Mouse (Mus musculus): ENCODE measurements around the gene Smim24. TPM values are rescaled to one million over a fixed set of nuclear protein-coding genes. Genes with fewer than 3 reads are reported as not detected.

The Smim24 gene
- 1.5 and 2.0 TPM in 2 replicates for polyA plus RNA-seq (2014; fragmentation: Nextera tagmentation; extraction: Ambion mirVana)

DNA sequence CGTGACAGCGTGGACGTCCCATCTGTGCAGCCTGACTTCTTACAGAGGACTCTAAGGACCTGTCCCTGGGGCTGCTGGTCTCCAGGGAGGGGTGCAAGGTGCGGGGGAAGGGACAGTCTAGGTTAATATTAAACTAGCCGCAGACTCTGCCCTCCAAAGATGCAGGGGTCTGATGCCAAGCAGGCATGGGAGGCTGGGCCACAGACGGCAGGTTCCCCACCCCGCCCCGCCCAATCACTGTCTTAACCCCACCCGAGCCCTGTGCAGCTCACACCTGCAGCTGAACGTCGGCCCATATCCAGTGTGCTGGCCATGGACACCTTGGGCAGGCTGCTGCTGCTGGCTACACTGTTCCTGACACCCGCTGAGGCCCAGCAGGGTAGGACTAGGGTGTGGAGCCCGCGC is at the start of gene Smim24:
Smim24 (plus strand) TSS at position 271 of the 405 bp plus-strand sequence.
- no peak for ATAC-seq
- H3K4me2 ChIP-seq (ENCODE audit: low read length) = peak within 1 kb of the TSS; percentile 42
- H3K4me1 ChIP-seq (ENCODE audit: control insufficient read depth, insufficient read depth, low read length) = no peaks in the 10 kb centered on the region; the same call in 1 of the 2 replicates
- no peak for DNase-seq (ENCODE audit: low spot score)
- H3K9me3 ChIP-seq (replicated peaks; ENCODE audit: control insufficient read depth, low read length) = no peaks in the 10 kb centered on the region
- no peak within 1 kb of the TSS; the same call in 1 of the 2 replicates for H3K27ac ChIP-seq (ENCODE audit: low read depth, low read length)
- peaks cover 19% of the 10 kb centered on the region for H3K36me3 ChIP-seq (ENCODE audit: control insufficient read depth, insufficient read depth, low read length)
- 73% methylated on average over 14 of the region's 14 CpGs for WGBS
- H3K4me3 ChIP-seq (ENCODE audit: low read depth, low read length) = no peak within 1 kb of the TSS
- no peaks in the 10 kb centered on the region for H3K27me3 ChIP-seq (replicated peaks; ENCODE audit: control insufficient read depth, insufficient read depth, low read length)
- H3K9ac ChIP-seq (ENCODE audit: low read length) = peak within 1 kb of the TSS; percentile 50; the same call in 1 of the 2 replicates

- Histone ChIP-seq H3K36me3 (ENCODE audit: control insufficient read depth, insufficient read depth, low read length) (peaks cover 10% of the 10 kb centered on the region), H3K27ac (ENCODE audit: low read depth, low read length) (no peak overlapping the region), H3K4me3 (ENCODE audit: low read depth, low read length) (no peak overlapping the region), H3K4me2 (ENCODE audit: low read length) (no peak overlapping the region), H3K9ac (ENCODE audit: low read length) (no peak overlapping the region), H3K27me3 (replicated peaks; ENCODE audit: control insufficient read depth, insufficient read depth, low read length) (peaks cover 38% of the 10 kb centered on the region), H3K9me3 (replicated peaks; ENCODE audit: control insufficient read depth, low read length) (no peaks in the 10 kb centered on the region), H3K4me1 (ENCODE audit: control insufficient read depth, insufficient read depth, low read length) (peaks cover 12% of the 10 kb centered on the region)
- 52% methylated on average over 8 of the region's 8 CpGs for WGBS
- no peak for DNase-seq (ENCODE audit: low spot score)
- ATAC-seq = no peak
Observed at GRCm38 (mm10) chr10:81344421-81345161, 48.3 kb upstream of the Smim24 start.

- Histone ChIP-seq H3K4me2 (ENCODE audit: low read length) (no peak overlapping the region), H3K4me1 (ENCODE audit: control insufficient read depth, insufficient read depth, low read length) (peaks cover 15% of the 10 kb centered on the region), H3K27me3 (replicated peaks; ENCODE audit: control insufficient read depth, insufficient read depth, low read length) (peaks cover 38% of the 10 kb centered on the region), H3K27ac (ENCODE audit: low read depth, low read length) (no peak overlapping the region), H3K9me3 (replicated peaks; ENCODE audit: control insufficient read depth, low read length) (no peaks in the 10 kb centered on the region), H3K9ac (ENCODE audit: low read length) (no peak overlapping the region), H3K4me3 (ENCODE audit: low read depth, low read length) (no peak overlapping the region), H3K36me3 (ENCODE audit: control insufficient read depth, insufficient read depth, low read length) (peaks cover 10% of the 10 kb centered on the region)
- no peak for ATAC-seq
- WGBS = 89% methylated on average over 4 of the region's 4 CpGs
- no peak for DNase-seq (ENCODE audit: low spot score)
Observed at GRCm38 (mm10) chr10:81345162-81345534, 47.7 kb upstream of the Smim24 start.

- Histone ChIP-seq H3K9me3 (replicated peaks; ENCODE audit: control insufficient read depth, low read length) (no peaks in the 10 kb centered on the region), H3K27ac (ENCODE audit: low read depth, low read length) (no peak overlapping the region), H3K4me2 (ENCODE audit: low read length) (peak overlapping the region; percentile 48), H3K9ac (ENCODE audit: low read length) (peak overlapping the region; percentile 37), H3K4me3 (ENCODE audit: low read depth, low read length) (peak overlapping the region; percentile 13; the same call in 1 of the 2 replicates), H3K36me3 (ENCODE audit: control insufficient read depth, insufficient read depth, low read length) (peaks cover 10% of the 10 kb centered on the region), H3K27me3 (replicated peaks; ENCODE audit: control insufficient read depth, insufficient read depth, low read length) (peaks cover 31% of the 10 kb centered on the region), H3K4me1 (ENCODE audit: control insufficient read depth, insufficient read depth, low read length) (peaks cover 15% of the 10 kb centered on the region)
- 4% methylated on average over 55 of the region's 55 CpGs for WGBS
- peak; percentile 78 for DNase-seq (ENCODE audit: low spot score)
- no peak for ATAC-seq
Observed at GRCm38 (mm10) chr10:81346453-81347067, 46.3 kb upstream of the Smim24 start.

GRCm38 (mm10) chr10:81349146-81349545 is 43.7 kb upstream of the Smim24 start:
- H3K36me3 ChIP-seq (ENCODE audit: control insufficient read depth, insufficient read depth, low read length) = peaks cover 10% of the 10 kb centered on the region
- DNase-seq (ENCODE audit: low spot score) (no peak), ATAC-seq (no peak)
- H3K27me3 ChIP-seq (replicated peaks; ENCODE audit: control insufficient read depth, insufficient read depth, low read length) = peaks cover 7% of the 10 kb centered on the region; the same call in 1 of the 2 replicates
- H3K4me1 ChIP-seq (ENCODE audit: control insufficient read depth, insufficient read depth, low read length) = peaks cover 15% of the 10 kb centered on the region
- no peak overlapping the region for H3K27ac ChIP-seq (ENCODE audit: low read depth, low read length)
- H3K9me3 ChIP-seq (replicated peaks; ENCODE audit: control insufficient read depth, low read length) = no peaks in the 10 kb centered on the region
- WGBS = 4% methylated on average over 12 of the region's 12 CpGs
- H3K9ac ChIP-seq (ENCODE audit: low read length) = peak overlapping the region; percentile 79
- peak overlapping the region; percentile 92 for H3K4me2 ChIP-seq (ENCODE audit: low read length)
- H3K4me3 ChIP-seq (ENCODE audit: low read depth, low read length) = peak overlapping the region; percentile 72

DNA sequence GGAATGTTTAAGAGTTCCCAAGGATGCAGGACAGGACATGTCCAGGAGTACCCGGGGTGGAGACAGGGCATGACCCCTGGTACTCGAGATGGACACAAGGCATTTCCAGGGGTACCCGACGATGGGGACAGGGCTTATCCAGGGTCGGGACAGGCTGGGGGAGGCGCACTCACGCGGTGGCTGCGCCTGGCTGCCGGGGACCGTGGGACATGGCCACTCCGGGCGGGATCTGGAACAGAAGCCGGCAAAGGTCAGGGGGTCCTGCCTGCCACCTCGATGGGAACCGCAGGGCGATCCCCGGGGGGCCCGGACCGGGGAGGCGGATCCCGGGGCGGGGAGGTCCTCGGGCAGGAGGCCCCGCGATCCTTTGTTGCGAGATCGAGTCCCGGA is 42.9 kb upstream of the Smim24 start:
- Histone ChIP-seq H3K4me1 (ENCODE audit: control insufficient read depth, insufficient read depth, low read length) (peaks cover 15% of the 10 kb centered on the region), H3K27ac (ENCODE audit: low read depth, low read length) (no peak overlapping the region), H3K9me3 (replicated peaks; ENCODE audit: control insufficient read depth, low read length) (no peaks in the 10 kb centered on the region), H3K4me3 (ENCODE audit: low read depth, low read length) (peak overlapping the region; percentile 72), H3K9ac (ENCODE audit: low read length) (peak overlapping the region; percentile 79), H3K4me2 (ENCODE audit: low read length) (peak overlapping the region; percentile 92), H3K36me3 (ENCODE audit: control insufficient read depth, insufficient read depth, low read length) (peaks cover 10% of the 10 kb centered on the region), H3K27me3 (replicated peaks; ENCODE audit: control insufficient read depth, insufficient read depth, low read length) (peaks cover 3% of the 10 kb centered on the region; the same call in 1 of the 2 replicates)
- ATAC-seq (peak; percentile 25), DNase-seq (ENCODE audit: low spot score) (no peak)
- under 1% methylated on average over 28 of the region's 29 CpGs for WGBS

- Histone ChIP-seq H3K27ac (ENCODE audit: low read depth, low read length) (peak within 1 kb of the TSS; percentile 33; the same call in 1 of the 2 replicates), H3K4me3 (ENCODE audit: low read depth, low read length) (peak within 1 kb of the TSS; percentile 72), H3K4me2 (ENCODE audit: low read length) (peak within 1 kb of the TSS; percentile 92), H3K9me3 (replicated peaks; ENCODE audit: control insufficient read depth, low read length) (no peaks in the 10 kb centered on the region), H3K36me3 (ENCODE audit: control insufficient read depth, insufficient read depth, low read length) (peaks cover 10% of the 10 kb centered on the region), H3K9ac (ENCODE audit: low read length) (peak within 1 kb of the TSS; percentile 79), H3K4me1 (ENCODE audit: control insufficient read depth, insufficient read depth, low read length) (peaks cover 15% of the 10 kb centered on the region), H3K27me3 (replicated peaks; ENCODE audit: control insufficient read depth, insufficient read depth, low read length) (no peaks in the 10 kb centered on the region; the same call in 1 of the 2 replicates)
- WGBS = under 1% methylated on average over 54 of the region's 54 CpGs
- DNase-seq (ENCODE audit: low spot score) (peak; percentile 99), ATAC-seq (peak; percentile 96)
Observed at GRCm38 (mm10) chr10:81350351-81351063, 42.3 kb upstream of the Smim24 start, which contains the start of gene Hmg20b. Hmg20b (minus strand) TSS chr10:81350480.

GRCm38 (mm10) chr10:81351678-81352291 is 41.1 kb upstream of the Smim24 start:
- Histone ChIP-seq H3K36me3 (ENCODE audit: control insufficient read depth, insufficient read depth, low read length) (peaks cover 10% of the 10 kb centered on the region), H3K9ac (ENCODE audit: low read length) (no peak overlapping the region)
- DNase-seq (ENCODE audit: low spot score) = no peak

More at GRCm38 (mm10) chr10:81351678-81352291, 41.1 kb upstream of the Smim24 start:
- 28% methylated on average over 9 of the region's 9 CpGs for WGBS
- no peak for ATAC-seq
- Histone ChIP-seq H3K4me2 (ENCODE audit: low read length) (no peak overlapping the region), H3K27me3 (replicated peaks; ENCODE audit: control insufficient read depth, insufficient read depth, low read length) (no peaks in the 10 kb centered on the region), H3K27ac (ENCODE audit: low read depth, low read length) (no peak overlapping the region), H3K9me3 (replicated peaks; ENCODE audit: control insufficient read depth, low read length) (no peaks in the 10 kb centered on the region), H3K4me1 (ENCODE audit: control insufficient read depth, insufficient read depth, low read length) (peaks cover 11% of the 10 kb centered on the region), H3K4me3 (ENCODE audit: low read depth, low read length) (no peak overlapping the region)

Measured in forebrain, embryonic 14.5 days (tissue).